Mouse (Mus musculus) kidney, embryonic 14.5 days (tissue): ENCODE results near the gene Esyt2. TPM values are rescaled to one million over a fixed set of nuclear protein-coding genes. Genes with fewer than 3 reads are reported as not detected.

Experiments used
- ATAC-seq: fragments of 200-750 bp; cut with Nextera tagmentation; 2 replicates; pipeline ENCODE4 v1.8.0; 2017; ENCODE audit warnings: moderate number of reproducible peaks, mild to moderate bottlenecking, moderate TSS enrichment, moderate library complexity; ENCODE audit not compliant: low FRiP score, low TSS enrichment
- H3K27ac ChIP-seq: fragments of 300-500 bp; sonication (generic); 2 replicates; pipeline ENCODE4 v1.5.1; 2014; ENCODE audit warnings: low read depth, mild to moderate bottlenecking, low read length, moderate library complexity, mixed read lengths
- H3K27me3 ChIP-seq: fragments of 300-500 bp; sonication (generic); 2 replicates; pipeline ENCODE4 v1.6.1; 2014; ENCODE audit warnings: mild to moderate bottlenecking, low read length; ENCODE audit not compliant: control insufficient read depth, insufficient read depth
- H3K36me3 ChIP-seq: fragments of 300-500 bp; sonication (generic); 2 replicates; pipeline ENCODE4 v1.6.1; 2014; ENCODE audit warnings: low read length, mixed read lengths; ENCODE audit not compliant: control insufficient read depth, insufficient read depth
- H3K4me1 ChIP-seq: fragments of 300-500 bp; sonication (generic); 2 replicates; pipeline ENCODE4 v1.6.1; 2014; ENCODE audit warnings: low read length, mixed read lengths; ENCODE audit not compliant: control insufficient read depth, insufficient read depth
- H3K4me2 ChIP-seq: fragments of 300-500 bp; sonication (generic); replicated peaks from 2 replicates; pipeline ENCODE4 v1.6.1; 2014; ENCODE audit warnings: low read depth, mild to moderate bottlenecking, low read length
- H3K4me3 ChIP-seq: fragments of 300-500 bp; sonication (generic); 2 replicates; pipeline ENCODE4 v1.5.1; 2014; ENCODE audit warnings: mild to moderate bottlenecking, low read length
- H3K9ac ChIP-seq: fragments of 300-500 bp; sonication (generic); 2 replicates; pipeline ENCODE4 v1.6.1; 2014; ENCODE audit warnings: low read depth, mild to moderate bottlenecking, low read length, moderate library complexity
- H3K9me3 ChIP-seq: fragments of 300-500 bp; sonication (generic); 2 replicates; pipeline ENCODE4 v1.6.1; 2016; ENCODE audit warnings: low read length; ENCODE audit not compliant: control insufficient read depth
- WGBS: fragments of 180-500 bp; shearing (Covaris S2); extraction: QIAGEN DNeasy Blood & Tissue Kit; methylation state at CpG from one replicate; pipeline ENCODE4 v1.1.7; 2014; 5-methylcytosine and 5-hydroxymethylcytosine counted together
- polyA plus RNA-seq: library from polyadenylated mRNA; unstranded; fragments of >200 nt; fragmentation: Nextera tagmentation; extraction: Ambion mirVana; gene quantifications from 2 replicates; pipeline ENCODE4 v1.2.1, GENCODE M21; 2014

Esyt2 gene
- polyA plus RNA-seq, 1 experiment from 2014 or later = 23.2 TPM

- no peak overlapping the region for H3K9ac ChIP-seq
- ATAC-seq = no peak
- 0 out of 2 replicates have a peak, but pooled peaks cover 4% of the 10 kb centered on the region for H3K4me1 ChIP-seq
- no peak overlapping the region for H3K4me2 ChIP-seq
- WGBS = 77% methylated on average over 1 of the region's 1 CpGs
- no peaks in the 10 kb centered on the region for H3K36me3 ChIP-seq
- no peaks in the 10 kb centered on the region for H3K27me3 ChIP-seq
- H3K4me3 ChIP-seq = no peak overlapping the region
- H3K27ac ChIP-seq = no peak overlapping the region
- no peaks in the 10 kb centered on the region for H3K9me3 ChIP-seq
Observed at GRCm38 (mm10) chr12:116317818-116318217, 36.8 kb downstream of the Esyt2 start.

GRCm38 (mm10) chr12:116325545-116325944 is 44.5 kb downstream of the Esyt2 start:
- H3K9me3 ChIP-seq = no peaks in the 10 kb centered on the region
- H3K4me2 ChIP-seq = no peak overlapping the region
- ATAC-seq = no peak
- H3K27me3 ChIP-seq = no peaks in the 10 kb centered on the region
- H3K27ac ChIP-seq = no peak overlapping the region
- no peaks in the 10 kb centered on the region for H3K4me1 ChIP-seq
- WGBS = 86% methylated on average over 4 of the region's 4 CpGs
- no peak overlapping the region for H3K9ac ChIP-seq
- H3K36me3 ChIP-seq = peaks cover 9% of the 10 kb centered on the region
- H3K4me3 ChIP-seq = no peak overlapping the region

GRCm38 (mm10) chr12:116326159-116326558 is 45.2 kb downstream of the Esyt2 start:
- peaks cover 9% of the 10 kb centered on the region for H3K36me3 ChIP-seq
- no peak overlapping the region for H3K4me3 ChIP-seq
- no peak overlapping the region for H3K9ac ChIP-seq
- 73% methylated on average over 1 of the region's 1 CpGs for WGBS
- no peak overlapping the region for H3K4me2 ChIP-seq
- H3K27me3 ChIP-seq = no peaks in the 10 kb centered on the region
- no peaks in the 10 kb centered on the region for H3K4me1 ChIP-seq
- H3K9me3 ChIP-seq = no peaks in the 10 kb centered on the region
- no peak for ATAC-seq
- no peak overlapping the region for H3K27ac ChIP-seq

GRCm38 (mm10) chr12:116334253-116334652 is 53.3 kb downstream of the Esyt2 start:
- Histone ChIP-seq H3K27ac (no peak overlapping the region), H3K4me3 (no peak overlapping the region), H3K4me2 (no peak overlapping the region), H3K27me3 (no peaks in the 10 kb centered on the region), H3K9ac (no peak overlapping the region), H3K36me3 (peaks cover 7% of the 10 kb centered on the region; the same call in 1 of the 2 replicates), H3K9me3 (no peaks in the 10 kb centered on the region), H3K4me1 (no peaks in the 10 kb centered on the region)
- no peak for ATAC-seq
- 92% methylated on average over 5 of the region's 5 CpGs for WGBS

- no peak for ATAC-seq
- no peaks in the 10 kb centered on the region for H3K9me3 ChIP-seq
- peaks cover 13% of the 10 kb centered on the region; the same call in 1 of the 2 replicates for H3K36me3 ChIP-seq
- no peak overlapping the region for H3K9ac ChIP-seq
- no peaks in the 10 kb centered on the region for H3K4me1 ChIP-seq
- no peak overlapping the region for H3K4me3 ChIP-seq
- no peaks in the 10 kb centered on the region for H3K27me3 ChIP-seq
- WGBS = 89% methylated on average over 1 of the region's 1 CpGs
- H3K4me2 ChIP-seq = no peak overlapping the region
- H3K27ac ChIP-seq = no peak overlapping the region
Observed at GRCm38 (mm10) chr12:116340160-116340559, 59.2 kb downstream of the Esyt2 start.

GRCm38 (mm10) chr12:116348755-116349286 is 67.8 kb downstream of the Esyt2 start:
- Histone ChIP-seq H3K9ac (no peak overlapping the region), H3K9me3 (no peaks in the 10 kb centered on the region), H3K4me1 (no peaks in the 10 kb centered on the region), H3K4me3 (no peak overlapping the region), H3K27me3 (no peaks in the 10 kb centered on the region), H3K4me2 (no peak overlapping the region), H3K27ac (no peak overlapping the region), H3K36me3 (peaks cover 13% of the 10 kb centered on the region)
- ATAC-seq = no peak

- 75% methylated on average over 2 of the region's 2 CpGs for WGBS
- H3K36me3 ChIP-seq = peaks cover 11% of the 10 kb centered on the region
Observed at GRCm38 (mm10) chr12:116349376-116349775, 68.4 kb downstream of the Esyt2 start.

GRCm38 (mm10) chr12:116351022-116351421 is 70.0 kb downstream of the Esyt2 start:
- no peak for ATAC-seq
- H3K27me3 ChIP-seq = no peaks in the 10 kb centered on the region
- no peak overlapping the region for H3K9ac ChIP-seq
- no peak overlapping the region for H3K4me2 ChIP-seq
- no peak overlapping the region for H3K4me3 ChIP-seq
- WGBS = 94% methylated on average over 4 of the region's 4 CpGs
- H3K9me3 ChIP-seq = no peaks in the 10 kb centered on the region
- no peak overlapping the region for H3K27ac ChIP-seq
- H3K4me1 ChIP-seq = no peaks in the 10 kb centered on the region
- peaks cover 11% of the 10 kb centered on the region for H3K36me3 ChIP-seq

More at GRCm38 (mm10) chr12:116349376-116349775, 68.4 kb downstream of the Esyt2 start:
- H3K4me1 ChIP-seq = no peaks in the 10 kb centered on the region
- no peaks in the 10 kb centered on the region for H3K27me3 ChIP-seq
- ATAC-seq = no peak
- no peak overlapping the region for H3K4me2 ChIP-seq
- H3K27ac ChIP-seq = no peak overlapping the region
- H3K9me3 ChIP-seq = no peaks in the 10 kb centered on the region
- H3K9ac ChIP-seq = no peak overlapping the region
- H3K4me3 ChIP-seq = no peak overlapping the region

GRCm38 (mm10) chr12:116352404-116352803 is 71.4 kb downstream of the Esyt2 start:
- Histone ChIP-seq H3K4me3 (no peak overlapping the region), H3K27ac (no peak overlapping the region), H3K36me3 (peaks cover 11% of the 10 kb centered on the region), H3K9me3 (no peaks in the 10 kb centered on the region), H3K4me2 (no peak overlapping the region), H3K9ac (no peak overlapping the region), H3K27me3 (no peaks in the 10 kb centered on the region), H3K4me1 (no peaks in the 10 kb centered on the region)
- ATAC-seq = no peak
- 70% methylated on average over 5 of the region's 5 CpGs for WGBS
